Mouse (Mus musculus) spleen, adult 2 months (tissue): ENCODE data around the gene Tex29.

Experiments used
- CTCF ChIP-seq: fragments of 200-500 bp; IDR thresholded peaks from 2 replicates; pipeline ENCODE4 v1.5.1; 2011; ENCODE audit warnings: mild to moderate bottlenecking, inconsistent platforms; ENCODE audit not compliant: insufficient read depth, insufficient read length, insufficient replicate concordance; ENCODE audit errors: extremely low read depth
- POLR2A ChIP-seq: fragments of 200-500 bp; IDR thresholded peaks from 2 replicates; pipeline ENCODE4 v1.6.1; 2011; ENCODE audit warnings: low read depth, low read length, inconsistent platforms

DNA sequence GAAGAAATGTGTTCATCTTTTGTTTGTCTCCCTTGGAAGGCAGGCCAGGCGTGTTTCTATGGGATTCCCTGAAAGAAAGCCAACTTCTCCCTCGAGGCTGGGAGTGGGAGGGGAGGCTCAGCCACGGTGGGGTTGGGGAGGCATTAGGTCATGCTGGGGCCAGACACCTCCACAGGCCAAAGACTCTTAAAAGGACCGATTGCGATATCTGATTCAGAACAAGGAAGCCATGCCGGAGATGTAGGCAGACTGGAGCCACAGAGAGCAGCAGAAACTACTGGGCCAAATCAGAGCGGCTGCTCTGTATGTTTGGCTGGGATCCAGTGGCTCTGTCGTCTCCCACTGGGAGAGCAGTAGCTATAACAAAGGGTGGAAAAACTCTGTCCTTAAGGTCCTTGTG is 1.3 kb downstream of the Tex29 start:
- TF ChIP-seq CTCF (no peak), POLR2A (no peak)
